Mouse (Mus musculus): ENCODE results near the gene Macrod2. TPM values are rescaled to one million over a fixed set of nuclear protein-coding genes. Genes with fewer than 3 reads are reported as not detected.

Macrod2 gene
- polyA plus RNA-seq, 1 experiment, result 3.8 TPM

- Histone ChIP-seq H3K27me3 (ENCODE audit: control insufficient read depth, insufficient read depth, low read length) (no peaks in the 10 kb centered on the region), H3K36me3 (ENCODE audit: control insufficient read depth, insufficient read depth, low read length) (no peaks in the 10 kb centered on the region), H3K4me3 (ENCODE audit: low read depth, low read length) (no peak overlapping the region), H3K27ac (ENCODE audit: insufficient read depth, low read depth, low read length) (no peak overlapping the region), H3K4me1 (ENCODE audit: control insufficient read depth, insufficient read depth, insufficient read length, low read length) (no peaks in the 10 kb centered on the region)
- TF ChIP-seq CTCF (IDR thresholded peaks at IDR 0.05; ENCODE audit: extremely low read depth, insufficient read length, insufficient replicate concordance, low read depth, low read length) (no peak), POLR2A (IDR thresholded peaks at IDR 0.05; ENCODE audit: low read depth, low read length) (no peak)
- WGBS, result 41% methylated on average over 4 of the region's 4 CpGs
These were observed 44.0 kb downstream of the Macrod2 start for GRCm38 (mm10) chr2:140439081-140439480.

- Histone ChIP-seq H3K27me3 (ENCODE audit: control insufficient read depth, insufficient read depth, low read length) (no peaks in the 10 kb centered on the region), H3K4me1 (ENCODE audit: control insufficient read depth, insufficient read depth, insufficient read length, low read length) (no peaks in the 10 kb centered on the region), H3K27ac (ENCODE audit: insufficient read depth, low read depth, low read length) (no peak overlapping the region), H3K36me3 (ENCODE audit: control insufficient read depth, insufficient read depth, low read length) (no peaks in the 10 kb centered on the region), H3K4me3 (ENCODE audit: low read depth, low read length) (no peak overlapping the region)
- WGBS, result 81% methylated on average over 2 of the region's 2 CpGs
- no peak for TF ChIP-seq CTCF (IDR thresholded peaks at IDR 0.05; ENCODE audit: extremely low read depth, insufficient read length, insufficient replicate concordance, low read depth, low read length)
- no peak for TF ChIP-seq POLR2A (IDR thresholded peaks at IDR 0.05; ENCODE audit: low read depth, low read length)
These were observed 53.5 kb downstream of the Macrod2 start for GRCm38 (mm10) chr2:140448636-140449035.

- 85% methylated on average over 2 of the region's 2 CpGs for WGBS
- Histone ChIP-seq H3K27me3 (ENCODE audit: control insufficient read depth, insufficient read depth, low read length) (no peaks in the 10 kb centered on the region), H3K36me3 (ENCODE audit: control insufficient read depth, insufficient read depth, low read length) (no peaks in the 10 kb centered on the region)
These were observed 80.7 kb downstream of the Macrod2 start for GRCm38 (mm10) chr2:140475770-140476169.

GRCm38 (mm10) chr2:140476891-140477290, 81.8 kb downstream of the Macrod2 start:
- H3K4me1 ChIP-seq (ENCODE audit: control insufficient read depth, insufficient read depth, insufficient read length, low read length), result no peaks in the 10 kb centered on the region
- WGBS, result 83% methylated on average over 4 of the region's 4 CpGs

More at GRCm38 (mm10) chr2:140475770-140476169, 80.7 kb downstream of the Macrod2 start:
- TF ChIP-seq POLR2A (IDR thresholded peaks at IDR 0.05; ENCODE audit: low read depth, low read length) (no peak), CTCF (IDR thresholded peaks at IDR 0.05; ENCODE audit: extremely low read depth, insufficient read length, insufficient replicate concordance, low read depth, low read length) (no peak)
- Histone ChIP-seq H3K4me3 (ENCODE audit: low read depth, low read length) (no peak overlapping the region), H3K4me1 (ENCODE audit: control insufficient read depth, insufficient read depth, insufficient read length, low read length) (no peaks in the 10 kb centered on the region), H3K27ac (ENCODE audit: insufficient read depth, low read depth, low read length) (no peak overlapping the region)

GRCm38 (mm10) chr2:140482604-140483003, 87.5 kb downstream of the Macrod2 start:
- H3K4me1 ChIP-seq (ENCODE audit: control insufficient read depth, insufficient read depth, insufficient read length, low read length), result no peaks in the 10 kb centered on the region
- H3K36me3 ChIP-seq (ENCODE audit: control insufficient read depth, insufficient read depth, low read length), result no peaks in the 10 kb centered on the region
- no peaks in the 10 kb centered on the region for H3K27me3 ChIP-seq (ENCODE audit: control insufficient read depth, insufficient read depth, low read length)
- no peak for TF ChIP-seq POLR2A (IDR thresholded peaks at IDR 0.05; ENCODE audit: low read depth, low read length)
- TF ChIP-seq CTCF (IDR thresholded peaks at IDR 0.05; ENCODE audit: extremely low read depth, insufficient read length, insufficient replicate concordance, low read depth, low read length), result no peak
- H3K4me3 ChIP-seq (ENCODE audit: low read depth, low read length), result no peak overlapping the region
- WGBS, result 77% methylated on average over 2 of the region's 2 CpGs
- H3K27ac ChIP-seq (ENCODE audit: insufficient read depth, low read depth, low read length), result no peak overlapping the region

More at GRCm38 (mm10) chr2:140476891-140477290, 81.8 kb downstream of the Macrod2 start:
- Histone ChIP-seq H3K27ac (ENCODE audit: insufficient read depth, low read depth, low read length) (no peak overlapping the region), H3K4me3 (ENCODE audit: low read depth, low read length) (no peak overlapping the region), H3K27me3 (ENCODE audit: control insufficient read depth, insufficient read depth, low read length) (no peaks in the 10 kb centered on the region), H3K36me3 (ENCODE audit: control insufficient read depth, insufficient read depth, low read length) (no peaks in the 10 kb centered on the region)
- no peak for TF ChIP-seq CTCF (IDR thresholded peaks at IDR 0.05; ENCODE audit: extremely low read depth, insufficient read length, insufficient replicate concordance, low read depth, low read length)
- TF ChIP-seq POLR2A (IDR thresholded peaks at IDR 0.05; ENCODE audit: low read depth, low read length), result no peak

- Histone ChIP-seq H3K4me3 (ENCODE audit: low read depth, low read length) (no peak overlapping the region), H3K27ac (ENCODE audit: insufficient read depth, low read depth, low read length) (no peak overlapping the region), H3K36me3 (ENCODE audit: control insufficient read depth, insufficient read depth, low read length) (no peaks in the 10 kb centered on the region), H3K4me1 (ENCODE audit: control insufficient read depth, insufficient read depth, insufficient read length, low read length) (no peaks in the 10 kb centered on the region), H3K27me3 (ENCODE audit: control insufficient read depth, insufficient read depth, low read length) (no peaks in the 10 kb centered on the region)
- TF ChIP-seq CTCF (IDR thresholded peaks at IDR 0.05; ENCODE audit: extremely low read depth, insufficient read length, insufficient replicate concordance, low read depth, low read length) (no peak), POLR2A (IDR thresholded peaks at IDR 0.05; ENCODE audit: low read depth, low read length) (no peak)
- 67% methylated on average over 3 of the region's 3 CpGs for WGBS
These were observed 102.6 kb downstream of the Macrod2 start for GRCm38 (mm10) chr2:140497688-140498087.

GRCm38 (mm10) chr2:140500951-140501350, 105.8 kb downstream of the Macrod2 start:
- Histone ChIP-seq H3K27me3 (ENCODE audit: control insufficient read depth, insufficient read depth, low read length) (no peaks in the 10 kb centered on the region), H3K4me1 (ENCODE audit: control insufficient read depth, insufficient read depth, insufficient read length, low read length) (no peaks in the 10 kb centered on the region), H3K27ac (ENCODE audit: insufficient read depth, low read depth, low read length) (no peak overlapping the region), H3K4me3 (ENCODE audit: low read depth, low read length) (no peak overlapping the region), H3K36me3 (ENCODE audit: control insufficient read depth, insufficient read depth, low read length) (no peaks in the 10 kb centered on the region)
- 28% methylated on average over 5 of the region's 5 CpGs for WGBS
- TF ChIP-seq CTCF (IDR thresholded peaks at IDR 0.05; ENCODE audit: extremely low read depth, insufficient read length, insufficient replicate concordance, low read depth, low read length) (no peak), POLR2A (IDR thresholded peaks at IDR 0.05; ENCODE audit: low read depth, low read length) (no peak)
